ENCODE assay signal across 34 mouse cellular contexts in the genomic region with DNA sequence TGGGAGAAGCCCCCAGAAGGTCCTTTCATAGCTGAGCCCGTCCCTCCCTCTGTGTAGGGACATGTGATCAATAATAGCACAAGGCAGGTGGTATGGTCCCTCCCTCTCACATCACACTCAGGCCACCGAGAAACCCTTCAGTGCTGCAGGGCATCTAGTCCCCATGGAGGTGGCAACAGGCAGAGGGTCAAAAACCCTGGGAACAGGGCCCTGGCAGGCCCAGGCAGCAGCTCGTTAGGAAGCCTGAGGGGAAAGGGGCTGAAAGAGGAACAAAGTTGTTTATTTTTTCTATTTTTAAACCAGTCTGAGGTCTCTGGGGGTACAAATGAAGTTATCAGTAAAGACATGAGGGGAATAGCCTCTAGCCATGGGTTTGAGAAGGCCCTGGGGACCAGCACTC. TPM values are rescaled to one million over a fixed set of nuclear protein-coding genes. Genes with fewer than 3 reads are reported as not detected.
DNase-seq lines count a peak whose midpoint lies in the region; ATAC-seq and TF ChIP-seq lines count a peak whose summit lies in the region.
"Had no signal": no experiment of that assay in that cellular context is flagged by ENCODE, and none has a peak within 500 bp of the region (broad histone marks: within the 10 kb centered on the region; RNA-seq: fewer than 3 reads in every experiment).

No protein-coding gene starts in this region.

- no peak for ATAC-seq in heart, embryonic 11.5 days (replicated peaks; ENCODE audit: insufficient number of reproducible peaks, low FRiP score, low TSS enrichment)
- ATAC-seq in liver, postnatal 0 days: no peak
- no peak for ATAC-seq in stomach, embryonic 16.5 days (ENCODE audit: insufficient read depth, low FRiP score)
- no peak for ATAC-seq in stomach, postnatal 0 days (ENCODE audit: low FRiP score, low TSS enrichment)
- no peak for ATAC-seq in forebrain, embryonic 15.5 days (replicated peaks)
- ATAC-seq: activated CD4-positive, CD25-positive, alpha-beta regulatory T cell, adult 4 months; forebrain, postnatal 0 days; inflammation-experienced regulatory T-cells, adult 6 months; midbrain, embryonic 13.5 days had no signal

- WGBS in heart, embryonic 10.5 days: 36% methylated on average over 3 of the region's 3 CpGs
- 37% methylated on average over 3 of the region's 3 CpGs for WGBS in heart, embryonic 11.5 days (ENCODE audit: insufficient replicate concordance)
- 37% methylated on average over 3 of the region's 3 CpGs for WGBS in liver, postnatal 0 days (ENCODE audit: insufficient replicate concordance)
- 52% methylated on average over 3 of the region's 3 CpGs for WGBS in stomach, embryonic 16.5 days
- WGBS in stomach, postnatal 0 days: 71% methylated on average over 3 of the region's 3 CpGs
- 30% methylated on average over 3 of the region's 3 CpGs for WGBS in forebrain, embryonic 15.5 days

- DNase-seq in heart, embryonic 10.5 days (ENCODE audit: low spot score): no peak
- DNase-seq in liver, postnatal 0 days: no peak
- DNase-seq in liver: no peak
- DNase-seq in stomach, postnatal 0 days (ENCODE audit: low spot score): no peak
- no peak for DNase-seq in layer of hippocampus, adult 9-10 months (ENCODE audit: low spot score)
- DNase-seq: adrenal gland, adult 2 months; adrenal gland, postnatal 36 days; cerebellum, adult 18-20 months; cerebellum, postnatal 10 days; forebrain, postnatal 0 days; gastrocnemius, postnatal 10 days; kidney, adult 2 months; kidney, postnatal 36 days; thymus, postnatal 14 days had no signal

- peak overlapping the region; percentile 57; the same call in 1 of the 2 replicates for H3K27ac ChIP-seq in heart, embryonic 10.5 days
- no peak overlapping the region for H3K27ac ChIP-seq in heart, embryonic 11.5 days (ENCODE audit: low read depth, low read length)
- peak overlapping the region; percentile 45; the same call in 1 of the 2 replicates for H3K27ac ChIP-seq in liver, postnatal 0 days (ENCODE audit: low read depth)
- H3K27ac ChIP-seq in stomach, embryonic 16.5 days (ENCODE audit: low read length): no peak overlapping the region
- H3K27ac ChIP-seq in stomach, postnatal 0 days (replicated peaks): no peak overlapping the region
- H3K27ac ChIP-seq in forebrain, embryonic 15.5 days (replicated peaks): no peak overlapping the region
- H3K27ac ChIP-seq: hindbrain, embryonic 10.5 days; hindbrain, embryonic 15.5 days; limb, embryonic 10.5 days; limb, embryonic 15.5 days; midbrain, embryonic 13.5 days; neural tube, embryonic 13.5 days had no signal

- no peak for TF ChIP-seq CTCF in liver, postnatal 0 days (IDR thresholded peaks at IDR 0.05; ENCODE audit: low read depth)
- TF ChIP-seq CTCF in stomach, postnatal 0 days (IDR thresholded peaks at IDR 0.05; ENCODE audit: low read depth): no peak

- H3K9ac ChIP-seq in heart, embryonic 11.5 days (ENCODE audit: low read depth, low read length): no peak overlapping the region
- no peak overlapping the region for H3K9ac ChIP-seq in liver, postnatal 0 days (replicated peaks)
- H3K9ac ChIP-seq in stomach, embryonic 16.5 days (ENCODE audit: low read length): peak overlapping the region; percentile 29; the same call in 1 of the 2 replicates
- H3K9ac ChIP-seq in stomach, postnatal 0 days (ENCODE audit: low read length): no peak overlapping the region
- no peak overlapping the region for H3K9ac ChIP-seq in forebrain, embryonic 15.5 days (replicated peaks)
- H3K9ac ChIP-seq: forebrain, postnatal 0 days; hindbrain, embryonic 15.5 days; limb, embryonic 15.5 days; midbrain, embryonic 13.5 days; neural tube, embryonic 13.5 days had no signal

- peaks cover 11% of the 10 kb centered on the region for H3K27me3 ChIP-seq in heart, embryonic 10.5 days (ENCODE audit: insufficient read depth, poor library complexity, severe bottlenecking)
- peaks cover 3% of the 10 kb centered on the region; the same call in 1 of the 2 replicates for H3K27me3 ChIP-seq in heart, embryonic 11.5 days (ENCODE audit: control insufficient read depth, insufficient read depth, low read length)
- H3K27me3 ChIP-seq in liver, postnatal 0 days (ENCODE audit: insufficient read depth, low read length): no peaks in the 10 kb centered on the region
- H3K27me3 ChIP-seq in stomach, embryonic 16.5 days (ENCODE audit: control insufficient read depth, insufficient read depth, low read length): no peaks in the 10 kb centered on the region; the same call in 1 of the 2 replicates
- H3K27me3 ChIP-seq in stomach, postnatal 0 days (ENCODE audit: control insufficient read depth, insufficient read depth, low read length): no peaks in the 10 kb centered on the region
- H3K27me3 ChIP-seq in forebrain, embryonic 15.5 days: no peaks in the 10 kb centered on the region
- H3K27me3 ChIP-seq: hindbrain, embryonic 15.5 days; midbrain, embryonic 13.5 days; neural tube, embryonic 13.5 days had no signal

- TF ChIP-seq EP300 in liver, postnatal 0 days (IDR thresholded peaks at IDR 0.05; ENCODE audit: low read depth): no peak
- TF ChIP-seq EP300 in stomach, postnatal 0 days (optimal IDR thresholded peaks at IDR 0.05): no peak

- no peak overlapping the region for H3K4me3 ChIP-seq in heart, embryonic 10.5 days
- no peak overlapping the region for H3K4me3 ChIP-seq in heart, embryonic 11.5 days (ENCODE audit: low read depth, low read length)
- H3K4me3 ChIP-seq in liver, postnatal 0 days (ENCODE audit: low read depth, low read length): no peak overlapping the region
- no peak overlapping the region for H3K4me3 ChIP-seq in stomach, embryonic 16.5 days (replicated peaks; ENCODE audit: low read length)
- H3K4me3 ChIP-seq in stomach, postnatal 0 days (ENCODE audit: low read depth, low read length): no peak overlapping the region
- H3K4me3 ChIP-seq in forebrain, embryonic 15.5 days: no peak overlapping the region
- H3K4me3 ChIP-seq: erythroblast, embryonic 14.5 days; hindbrain, embryonic 10.5 days; hindbrain, embryonic 15.5 days; limb, embryonic 10.5 days; limb, embryonic 15.5 days; megakaryocyte, embryonic 14.5 days; midbrain, embryonic 13.5 days; neural tube, embryonic 13.5 days had no signal

- no peak overlapping the region for H3K4me2 ChIP-seq in heart, embryonic 11.5 days
- H3K4me2 ChIP-seq in liver, postnatal 0 days (ENCODE audit: low read depth, low read length): no peak overlapping the region
- no peak overlapping the region for H3K4me2 ChIP-seq in stomach, embryonic 16.5 days (ENCODE audit: low read depth, low read length)
- no peak overlapping the region for H3K4me2 ChIP-seq in stomach, postnatal 0 days (replicated peaks; ENCODE audit: low read depth)
- H3K4me2 ChIP-seq in forebrain, embryonic 15.5 days (replicated peaks): no peak overlapping the region
- H3K4me2 ChIP-seq: hindbrain, embryonic 15.5 days; limb, embryonic 15.5 days; midbrain, embryonic 13.5 days; neural tube, embryonic 13.5 days had no signal

- no peaks in the 10 kb centered on the region for H3K9me3 ChIP-seq in heart, embryonic 10.5 days
- no peaks in the 10 kb centered on the region for H3K9me3 ChIP-seq in heart, embryonic 11.5 days (replicated peaks; ENCODE audit: control insufficient read depth, low read length)
- no peaks in the 10 kb centered on the region for H3K9me3 ChIP-seq in liver, postnatal 0 days (ENCODE audit: low read length)
- H3K9me3 ChIP-seq in stomach, embryonic 16.5 days (replicated peaks; ENCODE audit: control insufficient read depth, low read length): no peaks in the 10 kb centered on the region
- no peaks in the 10 kb centered on the region for H3K9me3 ChIP-seq in stomach, postnatal 0 days (ENCODE audit: control insufficient read depth, low read length)
- no peaks in the 10 kb centered on the region for H3K9me3 ChIP-seq in forebrain, embryonic 15.5 days
- H3K9me3 ChIP-seq: hindbrain, embryonic 10.5 days; hindbrain, embryonic 15.5 days; limb, embryonic 10.5 days; limb, embryonic 15.5 days; megakaryocyte, embryonic 14.5 days; midbrain, embryonic 13.5 days; neural tube, embryonic 13.5 days had no signal

- H3K4me1 ChIP-seq in heart, embryonic 10.5 days: peaks cover 52% of the 10 kb centered on the region
- peaks cover 16% of the 10 kb centered on the region for H3K4me1 ChIP-seq in heart, embryonic 11.5 days (ENCODE audit: control insufficient read depth, insufficient read depth, low read length)
- peaks cover 10% of the 10 kb centered on the region for H3K4me1 ChIP-seq in liver, postnatal 0 days (ENCODE audit: insufficient read depth)
- peaks cover 22% of the 10 kb centered on the region for H3K4me1 ChIP-seq in stomach, embryonic 16.5 days (ENCODE audit: control insufficient read depth, insufficient read depth, low read length)
- no peaks in the 10 kb centered on the region for H3K4me1 ChIP-seq in stomach, postnatal 0 days (replicated peaks; ENCODE audit: control insufficient read depth, insufficient read depth)
- peaks cover 43% of the 10 kb centered on the region for H3K4me1 ChIP-seq in forebrain, embryonic 15.5 days

- H3K36me3 ChIP-seq in heart, embryonic 10.5 days: no peaks in the 10 kb centered on the region
- no peaks in the 10 kb centered on the region for H3K36me3 ChIP-seq in heart, embryonic 11.5 days (ENCODE audit: control insufficient read depth, insufficient read depth, low read length)
- H3K36me3 ChIP-seq in liver, postnatal 0 days (replicated peaks; ENCODE audit: insufficient read depth, low read length): no peaks in the 10 kb centered on the region
- no peaks in the 10 kb centered on the region for H3K36me3 ChIP-seq in stomach, embryonic 16.5 days (ENCODE audit: control insufficient read depth, insufficient read depth, low read length)
- no peaks in the 10 kb centered on the region for H3K36me3 ChIP-seq in stomach, postnatal 0 days (ENCODE audit: control insufficient read depth, insufficient read depth, low read length)
- H3K36me3 ChIP-seq in forebrain, embryonic 15.5 days: no peaks in the 10 kb centered on the region
- H3K36me3 ChIP-seq: hindbrain, embryonic 10.5 days; hindbrain, embryonic 15.5 days; limb, embryonic 10.5 days; limb, embryonic 15.5 days; midbrain, embryonic 13.5 days; neural tube, embryonic 13.5 days had no signal

RNA-seq across cellular contexts. Expression of a gene that starts 21.4 kb away (rescaled TPM):
- not detected in 2 replicates for polyA plus RNA-seq in heart, embryonic 10.5 days (2016; fragmentation: Nextera tagmentation; extraction: Ambion mirVana)
- not detected in 2 replicates for polyA plus RNA-seq in heart, embryonic 11.5 days (2014; fragmentation: Nextera tagmentation; extraction: Ambion mirVana)
- not detected in 2 replicates for polyA plus RNA-seq in liver, postnatal 0 days (2015; fragmentation: Nextera tagmentation; extraction: Ambion mirVana)
- polyA plus RNA-seq in stomach, embryonic 16.5 days (2015; fragmentation: Nextera tagmentation; extraction: Ambion mirVana): not detected in 2 replicates
- 0.17 and 0.30 TPM in 2 replicates for polyA plus RNA-seq in stomach, postnatal 0 days (2015; fragmentation: Nextera tagmentation; extraction: Ambion mirVana)
- polyA plus RNA-seq in forebrain, embryonic 15.5 days (2015; fragmentation: Nextera tagmentation; extraction: Ambion mirVana): not detected in 2 replicates
- polyA plus RNA-seq: activated CD4-positive, CD25-positive, alpha-beta regulatory T cell, adult 4 months; brain, embryonic 14.5 days; cortical plate, adult 2 months; embryonic facial prominence, embryonic 14.5 days; erythroblast, embryonic 14.5 days; forebrain, embryonic 11.5 days; forebrain, postnatal 0 days; heart, postnatal 0 days; hindbrain, embryonic 10.5 days; hindbrain, embryonic 15.5 days; inflammation-experienced regulatory T-cells, adult 6 months; kidney, adult 2 months; kidney, embryonic 16.5 days; limb, embryonic 10.5 days; limb, embryonic 15.5 days; liver, embryonic 16.5 days; midbrain, embryonic 13.5 days; neural tube, embryonic 13.5 days had no signal

RNA-seq across cellular contexts. Expression of a gene that starts 58.4 kb away (rescaled TPM):
- polyA plus RNA-seq in heart, embryonic 10.5 days (2016; fragmentation: Nextera tagmentation; extraction: Ambion mirVana): not detected in 2 replicates
- polyA plus RNA-seq in heart, embryonic 11.5 days (2014; fragmentation: Nextera tagmentation; extraction: Ambion mirVana): not detected in 2 replicates
- not detected in 2 replicates for polyA plus RNA-seq in liver, postnatal 0 days (2015; fragmentation: Nextera tagmentation; extraction: Ambion mirVana)
- polyA plus RNA-seq in stomach, embryonic 16.5 days (2015; fragmentation: Nextera tagmentation; extraction: Ambion mirVana): not detected in 2 replicates
- polyA plus RNA-seq in stomach, postnatal 0 days (2015; fragmentation: Nextera tagmentation; extraction: Ambion mirVana): not detected in 2 replicates
- 0.56 and 1.5 TPM in 2 replicates for polyA plus RNA-seq in forebrain, embryonic 15.5 days (2015; fragmentation: Nextera tagmentation; extraction: Ambion mirVana)
- polyA plus RNA-seq: activated CD4-positive, CD25-positive, alpha-beta regulatory T cell, adult 4 months; adrenal gland, adult 2 months; erythroblast, embryonic 14.5 days; forebrain, embryonic 11.5 days; heart, postnatal 0 days; inflammation-experienced regulatory T-cells, adult 6 months; kidney, adult 2 months; kidney, embryonic 16.5 days; limb, embryonic 10.5 days; limb, embryonic 15.5 days; liver, embryonic 16.5 days; neural tube, embryonic 13.5 days had no signal

Comparison
In these comparisons a context has a peak if more than half of its experiments do, and no peak if none do; other contexts are left out.
1. H3K27ac ChIP-seq: peak in heart, embryonic 10.5 days (single experiment) and liver, postnatal 0 days (single experiment); none in heart, embryonic 11.5 days (single experiment), stomach, embryonic 16.5 days (single experiment), stomach, postnatal 0 days (single experiment) and forebrain, embryonic 15.5 days (single experiment).